Mouse (Mus musculus) E14TG2a.4 (cell line): ENCODE results near the gene Hmgcl.

Experiments used
- CTCF ChIP-seq: conservative IDR thresholded peaks from 2 replicates; pipeline ENCODE4 v1.5.1; 2014; ENCODE audit warnings: low read length
- NANOG ChIP-seq: IDR thresholded peaks from 2 replicates; pipeline ENCODE4 v1.6.1; 2014; ENCODE audit warnings: borderline replicate concordance, low read length, mixed read lengths
- POU5F1 ChIP-seq: IDR thresholded peaks from 2 replicates; pipeline ENCODE4 v1.6.1; 2014; ENCODE audit warnings: low read length, borderline replicate concordance

DNA sequence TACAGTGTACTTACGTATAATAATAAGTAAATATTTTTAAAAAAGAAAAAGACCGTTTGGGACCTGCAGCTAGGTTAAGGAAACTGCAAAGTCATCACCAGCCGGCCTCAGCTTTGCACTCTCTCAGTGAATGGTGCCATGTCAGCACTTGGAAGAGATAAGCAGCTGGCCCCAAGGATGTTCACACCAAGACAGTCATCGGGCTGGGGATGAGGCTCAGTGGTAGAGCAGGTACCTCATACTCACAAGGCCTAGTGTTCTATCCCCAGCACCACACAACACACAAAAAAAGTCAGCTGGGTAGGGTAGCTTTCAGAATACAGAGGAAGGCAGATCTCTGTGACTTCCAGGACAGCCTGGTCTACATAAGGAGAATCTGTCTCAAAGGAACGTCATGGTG, 38.9 kb downstream of the Hmgcl start:
- TF ChIP-seq CTCF (no peak), POU5F1 (no peak), NANOG (no peak)
